Mouse (Mus musculus) limb, embryonic 13.5 days (tissue): ENCODE results near the gene Abhd12. TPM values are rescaled to one million over a fixed set of nuclear protein-coding genes. Genes with fewer than 3 reads are reported as not detected.

Source experiments
- ATAC-seq: fragments of 200-750 bp; cut with Nextera tagmentation; 2 replicates; pipeline ENCODE4 v1.8.0; 2017; ENCODE audit warnings: low read depth, moderate number of reproducible peaks, moderate TSS enrichment; ENCODE audit not compliant: low FRiP score
- H3K27ac ChIP-seq: fragments of 300-500 bp; sonication (generic); 2 replicates; pipeline ENCODE4 v1.5.1; 2015; ENCODE audit warnings: inconsistent platforms, mild to moderate bottlenecking, moderate library complexity
- H3K27me3 ChIP-seq: fragments of 300-500 bp; sonication (generic); 2 replicates; pipeline ENCODE4 v1.6.1; 2015; ENCODE audit warnings: mild to moderate bottlenecking, inconsistent platforms
- H3K36me3 ChIP-seq: fragments of 300-500 bp; sonication (generic); 2 replicates; pipeline ENCODE4 v1.6.1; 2015; ENCODE audit warnings: inconsistent platforms, mild to moderate bottlenecking, moderate library complexity
- H3K4me1 ChIP-seq: fragments of 300-500 bp; sonication (generic); 2 replicates; pipeline ENCODE4 v1.6.1; 2015; ENCODE audit warnings: inconsistent platforms
- H3K4me2 ChIP-seq: fragments of 300-500 bp; sonication (generic); replicated peaks from 2 replicates; pipeline ENCODE4 v1.6.1; 2015; ENCODE audit warnings: inconsistent platforms, mild to moderate bottlenecking, moderate library complexity
- H3K4me3 ChIP-seq: fragments of 300-500 bp; sonication (generic); 2 replicates; pipeline ENCODE4 v1.5.1; 2015; ENCODE audit warnings: moderate library complexity, mild to moderate bottlenecking, inconsistent platforms
- H3K9ac ChIP-seq: fragments of 300-500 bp; sonication (generic); 2 replicates; pipeline ENCODE4 v1.6.1; 2015; ENCODE audit warnings: mild to moderate bottlenecking, inconsistent platforms
- H3K9me3 ChIP-seq: fragments of 300-500 bp; sonication (generic); 2 replicates; pipeline ENCODE4 v1.6.1; 2016; ENCODE audit warnings: inconsistent platforms
- WGBS: fragments of 180-500 bp; shearing (Covaris S2); methylation state at CpG from one replicate; pipeline ENCODE4 v1.1.7; 2015; 5-methylcytosine and 5-hydroxymethylcytosine counted together
- polyA plus RNA-seq: library from polyadenylated mRNA; unstranded; fragments of >200 nt; fragmentation: Nextera tagmentation; extraction: Ambion mirVana; gene quantifications from 2 replicates; pipeline ENCODE4 v1.2.1, GENCODE M21; 2015

Gene Abhd12
- polyA plus RNA-seq, 1 experiment from 2014 or later = 68.1 TPM

- 40% methylated on average over 9 of the region's 9 CpGs for WGBS
- H3K27ac ChIP-seq = peak within 1 kb of the TSS; percentile 89
- H3K4me2 ChIP-seq = peak within 1 kb of the TSS; percentile 91
- peak within 1 kb of the TSS; percentile 92 for H3K4me3 ChIP-seq
- H3K9ac ChIP-seq = peak within 1 kb of the TSS; percentile 94
- H3K9me3 ChIP-seq = no peaks in the 10 kb centered on the region
- no peaks in the 10 kb centered on the region for H3K27me3 ChIP-seq
- H3K36me3 ChIP-seq = peaks cover 6% of the 10 kb centered on the region
- ATAC-seq = no peak
- peaks cover 20% of the 10 kb centered on the region for H3K4me1 ChIP-seq
Measured at GRCm38 (mm10) chr2:150904936-150905450, 452 bp upstream of the Abhd12 start, which contains the start of gene Gins1. Gene Gins1, plus strand, starts transcription at chr2:150905400.

GRCm38 (mm10) chr2:150902347-150902746, 2.2 kb downstream of the Abhd12 start:
- Histone ChIP-seq H3K4me3 (0 out of 2 replicates have a peak overlapping the region, but pooled peaks have one; percentile 2), H3K4me2 (no peak overlapping the region), H3K9me3 (no peaks in the 10 kb centered on the region), H3K4me1 (peaks cover 25% of the 10 kb centered on the region), H3K9ac (0 out of 2 replicates have a peak overlapping the region, but pooled peaks have one; percentile 15), H3K27me3 (no peaks in the 10 kb centered on the region), H3K27ac (no peak overlapping the region), H3K36me3 (peaks cover 7% of the 10 kb centered on the region)
- WGBS = 88% methylated on average over 8 of the region's 8 CpGs
- ATAC-seq = no peak

GRCm38 (mm10) chr2:150900341-150900740, 4.2 kb downstream of the Abhd12 start:
- Histone ChIP-seq H3K4me3 (no peak overlapping the region), H3K4me2 (no peak overlapping the region), H3K27ac (no peak overlapping the region), H3K27me3 (no peaks in the 10 kb centered on the region), H3K9me3 (no peaks in the 10 kb centered on the region), H3K9ac (no peak overlapping the region), H3K36me3 (peaks cover 7% of the 10 kb centered on the region), H3K4me1 (peaks cover 25% of the 10 kb centered on the region)
- no peak for ATAC-seq
- WGBS = 94% methylated on average over 6 of the region's 6 CpGs

GRCm38 (mm10) chr2:150895691-150896252, 8.8 kb downstream of the Abhd12 start:
- Histone ChIP-seq H3K27me3 (no peaks in the 10 kb centered on the region), H3K27ac (no peak overlapping the region), H3K9ac (no peak overlapping the region), H3K4me3 (no peak overlapping the region), H3K4me1 (peaks cover 4% of the 10 kb centered on the region; the same call in 1 of the 2 replicates), H3K36me3 (peaks cover 7% of the 10 kb centered on the region), H3K9me3 (no peaks in the 10 kb centered on the region), H3K4me2 (no peak overlapping the region)
- 80% methylated on average over 7 of the region's 7 CpGs for WGBS
- no peak for ATAC-seq

GRCm38 (mm10) chr2:150894617-150895267, 9.8 kb downstream of the Abhd12 start:
- no peak overlapping the region for H3K4me2 ChIP-seq
- no peak for ATAC-seq
- peaks cover 4% of the 10 kb centered on the region; the same call in 1 of the 2 replicates for H3K4me1 ChIP-seq
- no peaks in the 10 kb centered on the region; the same call in 1 of the 2 replicates for H3K36me3 ChIP-seq
- H3K27me3 ChIP-seq = no peaks in the 10 kb centered on the region
- no peaks in the 10 kb centered on the region for H3K9me3 ChIP-seq
- 92% methylated on average over 2 of the region's 2 CpGs for WGBS
- H3K4me3 ChIP-seq = no peak overlapping the region
- H3K9ac ChIP-seq = no peak overlapping the region
- H3K27ac ChIP-seq = no peak overlapping the region

GRCm38 (mm10) chr2:150887370-150887769, 17.2 kb downstream of the Abhd12 start:
- H3K36me3 ChIP-seq = no peaks in the 10 kb centered on the region; the same call in 1 of the 2 replicates
- no peak overlapping the region for H3K9ac ChIP-seq
- no peak overlapping the region for H3K27ac ChIP-seq
- ATAC-seq = no peak
- no peaks in the 10 kb centered on the region for H3K27me3 ChIP-seq
- no peak overlapping the region for H3K4me2 ChIP-seq
- no peaks in the 10 kb centered on the region for H3K4me1 ChIP-seq
- WGBS = 86% methylated on average over 2 of the region's 2 CpGs
- H3K9me3 ChIP-seq = no peaks in the 10 kb centered on the region
- H3K4me3 ChIP-seq = no peak overlapping the region

- no peak for ATAC-seq
- Histone ChIP-seq H3K36me3 (no peaks in the 10 kb centered on the region), H3K4me2 (no peak overlapping the region), H3K4me1 (no peaks in the 10 kb centered on the region), H3K9ac (no peak overlapping the region), H3K27ac (no peak overlapping the region), H3K4me3 (no peak overlapping the region), H3K9me3 (no peaks in the 10 kb centered on the region), H3K27me3 (no peaks in the 10 kb centered on the region)
Measured at GRCm38 (mm10) chr2:150886315-150886714, 18.2 kb downstream of the Abhd12 start.

GRCm38 (mm10) chr2:150885814-150886213, 18.7 kb downstream of the Abhd12 start:
- Histone ChIP-seq H3K9ac (no peak overlapping the region), H3K27ac (no peak overlapping the region), H3K4me1 (no peaks in the 10 kb centered on the region), H3K4me3 (no peak overlapping the region), H3K9me3 (no peaks in the 10 kb centered on the region), H3K4me2 (no peak overlapping the region), H3K27me3 (no peaks in the 10 kb centered on the region), H3K36me3 (no peaks in the 10 kb centered on the region)
- 93% methylated on average over 1 of the region's 1 CpGs for WGBS
- ATAC-seq = no peak

GRCm38 (mm10) chr2:150884779-150885110, 19.8 kb downstream of the Abhd12 start:
- Histone ChIP-seq H3K27me3 (no peaks in the 10 kb centered on the region), H3K4me1 (no peaks in the 10 kb centered on the region), H3K27ac (no peak overlapping the region), H3K36me3 (no peaks in the 10 kb centered on the region), H3K9ac (no peak overlapping the region), H3K9me3 (no peaks in the 10 kb centered on the region), H3K4me3 (no peak overlapping the region), H3K4me2 (no peak overlapping the region)
- ATAC-seq = peak; percentile 44; the same call in 1 of the 2 replicates
- WGBS = 70% methylated on average over 1 of the region's 1 CpGs

GRCm38 (mm10) chr2:150884075-150884778, 20.3 kb downstream of the Abhd12 start:
- no peak for ATAC-seq
- Histone ChIP-seq H3K36me3 (no peaks in the 10 kb centered on the region), H3K27ac (no peak overlapping the region), H3K4me2 (no peak overlapping the region), H3K4me1 (no peaks in the 10 kb centered on the region), H3K4me3 (no peak overlapping the region), H3K27me3 (no peaks in the 10 kb centered on the region), H3K9me3 (no peaks in the 10 kb centered on the region), H3K9ac (no peak overlapping the region)
- 92% methylated on average over 8 of the region's 8 CpGs for WGBS

GRCm38 (mm10) chr2:150877561-150877960, 27.0 kb downstream of the Abhd12 start:
- Histone ChIP-seq H3K27me3 (no peaks in the 10 kb centered on the region), H3K27ac (no peak overlapping the region), H3K4me3 (no peak overlapping the region), H3K36me3 (peaks cover 3% of the 10 kb centered on the region; the same call in 1 of the 2 replicates), H3K4me2 (no peak overlapping the region), H3K9me3 (no peaks in the 10 kb centered on the region), H3K4me1 (no peaks in the 10 kb centered on the region), H3K9ac (no peak overlapping the region)
- 90% methylated on average over 4 of the region's 4 CpGs for WGBS
- no peak for ATAC-seq

- H3K9me3 ChIP-seq = no peaks in the 10 kb centered on the region
- no peak overlapping the region for H3K4me2 ChIP-seq
- H3K27ac ChIP-seq = no peak overlapping the region
- H3K9ac ChIP-seq = no peak overlapping the region
- no peaks in the 10 kb centered on the region for H3K4me1 ChIP-seq
- H3K4me3 ChIP-seq = no peak overlapping the region
- H3K27me3 ChIP-seq = no peaks in the 10 kb centered on the region
- no peak for ATAC-seq
- 98% methylated on average over 1 of the region's 1 CpGs for WGBS
- peaks cover 3% of the 10 kb centered on the region; the same call in 1 of the 2 replicates for H3K36me3 ChIP-seq
Measured at GRCm38 (mm10) chr2:150875226-150875625, 29.3 kb downstream of the Abhd12 start.
